Mouse (Mus musculus) bone marrow macrophage, adult 2 months (primary cell): ENCODE data around the gene Nfkbid.

Experiments used
- CTCF ChIP-seq: IDR thresholded peaks from 2 replicates; pipeline ENCODE4 v1.5.1; 2012; ENCODE audit warnings: low read depth, mild to moderate bottlenecking, low read length, moderate library complexity
- POLR2A ChIP-seq: IDR thresholded peaks from 2 replicates; pipeline ENCODE4 v1.6.1; 2012; ENCODE audit warnings: mild to moderate bottlenecking, low read depth, low read length, borderline replicate concordance

DNA sequence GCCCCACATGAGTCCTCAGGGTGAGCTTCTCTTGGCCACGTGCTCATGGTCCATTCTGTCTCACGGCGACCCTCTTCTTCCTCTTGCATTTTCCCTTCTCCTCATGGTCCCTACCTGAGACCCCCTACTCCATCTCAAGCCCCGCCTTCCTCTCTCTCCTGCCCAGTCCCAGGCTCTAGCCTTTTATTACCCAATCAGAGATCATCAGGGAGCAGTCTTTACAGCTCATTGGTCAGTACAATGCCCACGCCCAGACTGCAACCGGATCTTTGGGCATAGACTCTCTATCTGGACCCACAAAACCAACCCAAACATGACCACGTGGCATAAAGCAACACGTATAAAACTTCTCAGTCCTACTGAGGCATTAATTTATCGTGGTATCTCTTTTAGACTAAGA is 37.4 kb upstream of the Nfkbid start:
- TF ChIP-seq POLR2A, result no peak
- no peak for TF ChIP-seq CTCF
